Mouse (Mus musculus) adrenal gland, postnatal 36 days (tissue): ENCODE data around the gene Muc5b. TPM values are rescaled to one million over a fixed set of nuclear protein-coding genes. Genes with fewer than 3 reads are reported as not detected.

Experiments
- DNase-seq, 2 experiments: peaks; one replicate each; pipeline ENCODE4 v3.0.0; 2021; ENCODE audit warnings: mixed read lengths in 1 of 2
- total RNA-seq, 2 experiments: library from RNA; stranded (reverse); gene quantifications; 2 replicates each; pipeline ENCODE4 v1.2.3; 2021

The Muc5b gene
- total RNA-seq, 2 experiments from 2014 or later, result not detected

- no peak for DNase-seq
Measured at GRCm38 (mm10) chr7:141902791-141903190, 63.9 kb downstream of the Muc5b start.

DNA sequence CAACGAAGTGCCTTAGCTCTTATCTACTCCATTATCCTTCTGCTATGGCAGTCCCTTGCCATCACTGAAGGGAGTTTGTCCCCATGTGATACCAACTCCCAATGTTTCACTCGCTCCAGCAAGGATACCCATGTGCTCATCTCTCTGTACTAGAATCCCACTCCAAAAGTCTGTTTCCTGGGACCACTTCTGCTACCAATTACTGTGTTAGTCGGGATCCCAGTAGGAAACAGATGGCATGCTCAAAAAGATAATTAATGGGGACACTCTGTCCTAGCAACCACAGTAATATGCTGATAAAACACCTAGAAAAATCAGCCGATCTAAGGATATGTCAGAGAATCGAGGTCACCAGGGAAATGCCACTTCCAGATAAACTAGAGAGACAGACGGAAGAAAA lies 69.7 kb downstream of the Muc5b start:
- DNase-seq, result no peak

GRCm38 (mm10) chr7:141911305-141911704 lies 72.4 kb downstream of the Muc5b start:
- no peak for DNase-seq

GRCm38 (mm10) chr7:141918407-141918806 lies 79.5 kb downstream of the Muc5b start, which contains the start of gene Tollip:
TSS of gene Tollip (minus strand) at chr7:141918507.
- no peak for DNase-seq

Other genes with a start within 250 kb of the Muc5b start
- not detected for gene Muc6, start 183.8 kb upstream of the Muc5b start, total RNA-seq
- gene Muc2, start 148.7 kb upstream of the Muc5b start, total RNA-seq, result under 1 TPM; 0.33 to 0.59 TPM
- gene Muc5ac, start 50.1 kb upstream of the Muc5b start, total RNA-seq, result not detected
- 10 to 100 TPM; 60.4 to 61.2 TPM for gene Tollip, start 79.4 kb downstream of the Muc5b start, total RNA-seq
- 1 to 10 TPM; 1.6 to 2.1 TPM for gene Brsk2, start 110.7 kb downstream of the Muc5b start, total RNA-seq
- gene Mob2, start 222.0 kb downstream of the Muc5b start, total RNA-seq, result 10 to 100 TPM; 48.1 to 58.4 TPM